Mouse (Mus musculus): Measurements from ENCODE around the gene Vmn2r13.
"Not testable (repeated sequence)": the region's sequence is repeated elsewhere in the genome, so short reads cannot be mapped to it uniquely, and the experiment has no call there.

DNA sequence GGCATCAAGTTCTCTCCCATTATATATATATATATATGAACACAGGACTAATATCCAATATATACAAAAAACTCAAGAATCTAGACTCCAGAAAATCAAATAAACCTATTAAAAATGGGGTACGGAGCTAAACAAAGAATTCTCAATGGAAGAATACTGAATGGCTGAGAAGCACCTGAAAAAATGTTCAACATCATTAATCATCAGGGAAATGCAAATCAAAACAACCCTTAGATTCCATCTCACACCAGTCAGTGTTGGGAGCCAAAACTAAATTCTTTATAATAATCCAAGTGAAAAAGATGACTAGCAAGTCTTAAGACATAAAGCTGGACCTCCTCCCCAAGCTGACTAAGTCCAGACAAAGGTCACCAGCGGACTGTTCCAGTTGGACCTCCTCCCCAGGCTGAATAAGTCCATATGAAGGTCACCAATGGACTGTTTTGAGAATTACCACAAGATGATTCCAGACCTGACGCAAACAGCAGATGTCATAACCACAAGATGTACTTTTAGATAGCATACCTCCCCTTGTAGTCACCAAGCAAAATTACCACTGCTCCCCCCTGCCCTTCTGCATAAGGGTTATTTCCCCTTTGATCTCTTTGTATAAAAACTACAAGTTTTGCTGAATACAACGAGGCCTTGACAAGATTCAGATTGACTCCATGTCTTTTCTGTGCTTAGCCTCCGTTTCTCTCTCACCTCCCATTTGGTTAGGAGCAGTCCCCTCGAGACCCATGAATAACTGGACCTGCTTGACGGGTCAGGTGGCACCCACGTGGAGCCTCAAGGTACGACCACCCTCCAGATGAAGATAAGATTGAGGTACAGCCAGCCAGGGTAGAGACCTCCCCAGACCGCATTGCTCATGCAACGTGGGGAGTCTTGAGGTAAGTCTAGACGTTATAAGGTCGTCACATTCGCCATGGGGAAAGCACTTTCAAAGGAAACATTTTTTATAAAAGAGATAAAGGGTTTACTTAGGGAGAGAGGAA lies 33.2 kb downstream of the Vmn2r13 start:
- TF ChIP-seq ZC3H11A (IDR thresholded peaks at IDR 0.05; ENCODE audit: borderline replicate concordance, low read depth, low read length); MAFK (IDR thresholded peaks at IDR 0.05; ENCODE audit: insufficient read depth, low read depth, low read length); HCFC1 (IDR thresholded peaks at IDR 0.05; ENCODE audit: borderline replicate concordance, insufficient read depth, low read length); CHD2 (IDR thresholded peaks at IDR 0.05; ENCODE audit: low read depth, low read length): not testable (repeated sequence)
